9 mouse cellular contexts compared by ENCODE assay signal in genomic region chr11:117315309-117315708, GRCm38 (mm10).
DNase-seq lines count a peak whose midpoint lies in the region; ATAC-seq and TF ChIP-seq lines count a peak whose summit lies in the region.
"Had no signal": no experiment of that assay in that cellular context is flagged by ENCODE, and none has a peak within 500 bp of the region (broad histone marks: within the 10 kb centered on the region; RNA-seq: fewer than 3 reads in every experiment).

No protein-coding gene starts in this region.

- no peaks in the 10 kb centered on the region for H3K36me3 ChIP-seq in kidney, embryonic 15.5 days

- no peak overlapping the region for H3K4me3 ChIP-seq in left cerebral cortex, adult 2 months
- H3K4me3 ChIP-seq in kidney, embryonic 15.5 days (replicated peaks), result no peak overlapping the region

- DNase-seq in left cerebral cortex, adult 2 months (ENCODE audit: extremely low spot score in 1 of 2, low spot score in 2 of 2), result peak in 1 of 2 experiments; percentile 44
- no peak for DNase-seq in left cerebral cortex, adult 9 months (ENCODE audit: low spot score in 2 of 2)
- DNase-seq in Patski (ENCODE audit: low read depth, low spot score), result no peak
- DNase-seq in gastrocnemius, postnatal 25 days, result peak; percentile 65
- DNase-seq in right cerebral cortex, postnatal 25 days, result no peak
- no peak for DNase-seq in spleen, adult 18-20 months

- peak overlapping the region; percentile 24; the same call in 1 of the 2 replicates for H3K27ac ChIP-seq in left cerebral cortex, adult 2 months
- peak overlapping the region; percentile 92 for H3K27ac ChIP-seq in kidney, embryonic 15.5 days
- H3K27ac ChIP-seq: macrophage had no signal

- intact Hi-C loops in left cerebral cortex, adult 2 months (cut with DNase I), result no loop called here

- peak; percentile 44 for ATAC-seq in Patski
- no peak for ATAC-seq in kidney, embryonic 15.5 days (replicated peaks; ENCODE audit: low FRiP score)
- ATAC-seq in activated CD4-positive, CD25-positive, alpha-beta regulatory T cell, adult 4 months, result no peak

- peaks cover 100% of the 10 kb centered on the region for H3K4me1 ChIP-seq in kidney, embryonic 15.5 days

- H3K27me3 ChIP-seq in Patski, result no peaks in the 10 kb centered on the region
- no peaks in the 10 kb centered on the region for H3K27me3 ChIP-seq in kidney, embryonic 15.5 days

- no peak overlapping the region for H3K4me2 ChIP-seq in kidney, embryonic 15.5 days

- CTCF ChIA-PET in Patski (lab: Charles Lee), result interaction anchor here (0.7 to 8.3 kb wide), 6 partner anchors 14 to 68 kb away, joined by 3 to 54 read pairs (median 3); no protein-coding TSS in a partner anchor

- no peaks in the 10 kb centered on the region for H3K9me3 ChIP-seq in kidney, embryonic 15.5 days (replicated peaks)

- POLR2A ChIA-PET in Patski (lab: Charles Lee), result interaction anchor here (0.9 kb wide), 1 partner anchor 19 kb away, joined by 3 read pairs; no protein-coding TSS in a partner anchor

- no peak for TF ChIP-seq CTCF in left cerebral cortex, adult 2 months (IDR thresholded peaks at IDR 0.05)
- no peak for TF ChIP-seq CTCF in Patski (IDR thresholded peaks at IDR 0.05)

- no peak overlapping the region for H3K9ac ChIP-seq in kidney, embryonic 15.5 days

- in situ Hi-C loops in Patski (cut with MboI; ENCODE audit: low pct_unique_long_range_greater_than_20kb), result no loop called here

- 69% methylated on average over 11 of the region's 11 CpGs for WGBS in kidney, embryonic 15.5 days
